Mouse (Mus musculus) retina, adult 2 months (tissue): ENCODE data around the gene Rmnd5b.
A peak's percentile ranks its signal among the peaks of the same experiment; 100 is the strongest.

Experiments
- DNase-seq: peaks from one replicate; pipeline ENCODE4 v3.0.0-alpha.2; 2012; ENCODE audit warnings: low read depth, low spot score

Rmnd5b gene

DNA sequence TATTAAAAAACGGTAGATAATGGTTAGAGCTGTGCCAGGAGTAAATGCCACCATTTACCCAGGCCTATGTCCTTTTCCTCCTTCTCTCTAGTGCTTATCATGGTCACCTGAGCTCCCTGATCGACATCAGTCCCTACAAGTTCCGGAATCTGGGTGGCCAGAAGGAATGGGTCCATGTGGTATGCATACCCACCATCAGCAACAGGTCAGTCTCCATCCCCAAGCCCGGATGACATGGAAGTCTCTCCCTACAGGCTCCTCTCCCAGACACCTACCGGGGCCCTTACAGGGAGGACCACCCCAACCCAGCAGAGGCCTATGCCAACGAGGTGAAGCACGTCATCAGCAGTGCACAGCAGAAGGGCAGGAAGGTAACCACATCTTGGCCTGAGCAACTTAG lies 43.8 kb downstream of the Rmnd5b start:
- DNase-seq = no peak

- no peak for DNase-seq
Measured at GRCm38 (mm10) chr11:51591168-51591567, 44.5 kb downstream of the Rmnd5b start.

DNA sequence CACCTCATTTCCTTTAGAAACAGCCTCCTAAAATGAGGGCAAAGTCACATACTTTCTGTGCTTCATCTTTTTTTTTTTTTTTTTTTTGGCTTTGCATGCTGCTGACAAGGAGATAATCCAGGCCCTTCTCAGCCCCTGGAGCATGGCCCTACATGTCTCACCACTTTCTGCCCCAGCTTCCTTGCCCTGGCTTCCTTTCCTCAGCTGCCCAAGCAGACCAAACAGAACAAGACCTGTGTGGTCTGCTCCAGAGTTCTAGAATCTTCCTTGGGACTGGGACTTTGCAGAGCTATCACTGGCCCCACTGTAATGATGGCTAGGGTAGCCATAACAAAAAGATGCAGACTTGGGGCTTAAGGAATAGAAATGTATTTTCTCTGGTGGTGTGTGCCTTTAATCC lies 45.7 kb downstream of the Rmnd5b start:
- no peak for DNase-seq

- DNase-seq = no peak
Measured at GRCm38 (mm10) chr11:51588833-51589232, 46.9 kb downstream of the Rmnd5b start.

DNA sequence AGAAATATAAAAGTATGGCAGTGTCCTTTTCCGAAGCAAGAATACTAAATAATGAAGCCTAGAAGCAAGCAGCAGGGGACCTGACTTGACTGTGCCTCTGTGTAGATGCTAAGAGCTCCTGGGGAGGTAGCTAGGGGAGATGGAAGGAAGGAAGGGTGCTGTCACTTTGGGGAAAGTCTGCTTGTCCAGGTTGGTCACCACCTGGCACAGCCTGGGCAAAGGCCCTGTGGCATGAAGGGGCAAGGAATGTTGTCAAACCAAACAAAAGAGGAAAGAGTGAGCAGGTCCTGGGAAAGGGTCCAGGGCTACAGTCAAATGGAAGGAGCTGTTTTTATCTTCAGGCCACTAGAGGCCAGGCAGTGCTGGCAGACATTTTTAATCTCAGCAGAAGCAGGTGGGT lies 48.6 kb downstream of the Rmnd5b start:
- DNase-seq = no peak

- no peak for DNase-seq
Measured at GRCm38 (mm10) chr11:51586411-51586810, 49.3 kb downstream of the Rmnd5b start.

GRCm38 (mm10) chr11:51585608-51586252 lies 50.0 kb downstream of the Rmnd5b start:
- DNase-seq = no peak

GRCm38 (mm10) chr11:51584431-51585248 lies 51.1 kb downstream of the Rmnd5b start, which contains the start of gene Phykpl:
Phykpl (plus strand) TSS chr11:51584757.
- peak; percentile 86 for DNase-seq

- DNase-seq = no peak
Measured at GRCm38 (mm10) chr11:51584057-51584430, 51.7 kb downstream of the Rmnd5b start.

DNA sequence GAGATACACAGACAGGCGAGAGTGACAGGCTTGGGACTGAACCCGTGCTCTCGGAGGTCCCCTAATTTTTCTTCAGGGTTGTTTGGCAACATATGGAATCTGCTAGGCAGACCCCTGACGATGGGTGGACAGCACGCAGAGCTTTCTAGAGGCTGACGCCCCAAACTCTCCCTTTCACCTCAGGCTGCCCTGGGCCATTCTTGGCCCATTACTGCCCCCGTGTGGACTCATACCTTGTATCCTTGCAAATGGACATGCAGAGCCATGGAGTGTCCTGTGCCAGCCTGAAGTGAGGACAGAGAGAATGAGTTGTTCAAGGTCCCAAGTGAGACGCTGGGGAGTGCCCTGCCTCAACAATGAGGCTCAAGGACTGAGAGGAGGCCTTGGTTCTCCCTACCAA lies 53.0 kb downstream of the Rmnd5b start:
- DNase-seq = peak; percentile 43

DNA sequence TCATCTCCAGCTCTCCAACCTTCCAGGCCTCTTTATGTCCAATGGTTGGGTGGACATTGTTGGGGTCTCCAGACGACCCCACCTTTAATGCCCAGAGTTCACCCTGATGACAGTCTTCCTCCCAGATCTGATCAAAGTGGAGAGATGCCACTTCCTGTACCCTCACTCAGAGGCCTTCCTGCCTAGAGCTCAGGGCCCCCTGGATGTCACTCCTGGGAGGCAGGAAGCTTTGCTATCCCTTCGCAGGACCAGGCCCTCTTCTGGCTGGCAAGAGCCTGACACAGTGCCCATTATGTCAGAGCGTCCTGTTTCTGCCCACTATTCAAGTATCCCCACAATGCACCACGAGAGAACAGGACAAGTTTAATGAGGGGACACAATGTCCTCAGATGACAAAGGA lies 56.7 kb downstream of the Rmnd5b start:
- no peak for DNase-seq

DNA sequence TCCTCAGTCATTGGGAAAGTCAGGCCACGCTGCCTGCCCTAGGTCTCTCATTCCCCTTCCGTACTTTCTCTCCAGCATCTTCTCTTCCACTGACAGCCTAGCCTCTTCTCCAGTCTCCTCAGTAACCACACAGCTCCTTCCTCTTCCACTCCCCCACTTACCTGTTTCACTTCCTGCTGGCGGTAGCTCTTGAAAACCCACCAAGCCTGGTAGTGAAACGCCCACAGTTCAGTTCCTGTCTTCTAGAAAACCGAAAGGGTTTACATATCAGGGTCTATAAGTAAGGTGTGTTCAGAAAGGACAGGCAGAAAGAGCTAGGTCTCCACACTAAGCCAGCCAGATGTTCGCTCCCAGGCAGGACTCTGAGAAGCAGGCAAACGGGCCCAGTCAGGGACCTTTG lies 58.1 kb downstream of the Rmnd5b start:
- no peak for DNase-seq

- no peak for DNase-seq
Measured at GRCm38 (mm10) chr11:51576454-51576853, 59.2 kb downstream of the Rmnd5b start.
